Mouse (Mus musculus) cerebellum, adult 9-10 months (tissue): Measurements from ENCODE around the gene Magi1.

Source experiments
- DNase-seq: peaks from one replicate; pipeline ENCODE4 v3.0.0; 2022

Gene Magi1

DNA sequence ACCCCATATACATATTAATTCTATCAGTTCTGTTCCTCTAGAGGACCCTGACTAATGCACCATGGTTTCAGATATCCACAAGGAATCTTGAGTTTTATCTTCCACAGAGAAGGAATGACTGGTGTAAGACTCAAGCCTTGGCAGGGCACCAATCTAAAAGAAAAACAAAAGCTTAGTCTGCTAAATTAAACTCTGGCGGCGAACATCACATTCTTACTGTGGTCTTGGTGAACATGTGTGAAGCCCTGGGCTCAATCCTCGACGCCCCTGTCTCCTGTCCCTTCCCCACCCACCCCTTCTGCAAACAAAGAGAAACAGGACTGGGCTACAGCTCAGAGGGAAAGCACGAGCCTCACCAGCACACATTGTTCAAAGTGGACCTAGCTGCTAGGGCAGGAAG lies 182.5 kb downstream of the Magi1 start:
- no peak for DNase-seq

DNA sequence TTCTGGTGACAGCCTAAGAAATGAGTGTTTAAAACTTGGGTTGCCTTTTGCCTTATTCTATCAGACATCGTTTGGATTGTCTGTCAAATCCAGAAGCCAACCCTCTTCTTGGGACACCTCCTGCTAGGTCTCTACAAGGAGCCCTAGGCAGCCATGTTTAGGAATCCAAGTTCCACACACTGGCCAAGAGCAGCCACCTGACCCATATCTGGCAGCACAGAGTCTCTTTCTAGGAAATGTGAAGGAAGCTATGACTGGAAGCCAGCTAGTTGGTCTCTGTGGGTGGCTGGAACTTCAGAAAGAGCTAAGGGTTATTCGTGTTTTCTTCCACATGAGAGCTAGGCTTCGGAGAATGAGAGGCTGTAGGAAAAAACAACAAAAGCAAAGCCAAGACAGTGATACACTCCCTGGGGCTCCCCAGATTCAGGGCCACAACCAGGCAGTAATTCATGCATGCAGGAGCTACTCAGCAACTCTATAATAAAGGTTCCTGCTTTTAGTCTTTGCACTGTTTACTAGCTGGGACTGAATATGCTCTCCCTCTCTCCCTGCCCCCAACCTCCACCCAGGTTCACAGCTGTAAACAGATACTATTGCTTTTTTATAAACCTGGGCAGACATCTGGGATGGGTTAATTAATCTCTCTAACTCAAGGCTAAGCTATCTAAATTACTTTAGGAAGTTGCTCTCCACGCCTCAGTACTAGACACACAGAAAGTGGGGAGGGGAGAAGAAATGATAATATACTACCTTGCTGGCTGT lies 188.6 kb downstream of the Magi1 start:
- DNase-seq: no peak

- no peak for DNase-seq
These were observed 190.6 kb downstream of the Magi1 start for GRCm38 (mm10) chr6:94092969-94093597.

GRCm38 (mm10) chr6:94092500-94092899 lies 191.2 kb downstream of the Magi1 start:
- no peak for DNase-seq

GRCm38 (mm10) chr6:94086855-94087254 lies 196.9 kb downstream of the Magi1 start:
- no peak for DNase-seq

GRCm38 (mm10) chr6:94084752-94085151 lies 199.0 kb downstream of the Magi1 start:
- DNase-seq: no peak

- DNase-seq: no peak
These were observed 200.3 kb downstream of the Magi1 start for GRCm38 (mm10) chr6:94083459-94083858.

GRCm38 (mm10) chr6:94080933-94081545 lies 202.7 kb downstream of the Magi1 start:
- DNase-seq: peak; percentile 86

GRCm38 (mm10) chr6:94078934-94079333 lies 204.8 kb downstream of the Magi1 start:
- DNase-seq: no peak

DNA sequence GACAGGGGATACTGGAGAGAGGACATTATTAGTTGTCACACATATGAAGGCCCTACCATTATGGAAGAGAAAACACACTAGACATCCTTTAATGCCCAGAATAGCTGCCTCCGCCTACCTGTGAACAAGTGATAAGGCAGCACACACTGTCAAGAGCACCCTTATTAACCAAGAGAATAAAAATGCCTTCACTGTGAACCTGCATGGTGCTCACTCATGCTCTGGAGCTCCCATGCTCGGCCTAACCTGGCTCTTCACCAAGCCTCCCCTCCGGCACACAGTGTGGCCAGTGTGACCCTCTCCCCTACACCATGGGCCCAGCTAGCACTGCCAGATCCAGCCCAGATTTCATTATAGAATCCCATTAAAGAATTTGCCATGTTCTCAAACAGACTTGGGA lies 206.7 kb downstream of the Magi1 start:
- no peak for DNase-seq

- DNase-seq: no peak
These were observed 207.7 kb downstream of the Magi1 start for GRCm38 (mm10) chr6:94075990-94076389.

DNA sequence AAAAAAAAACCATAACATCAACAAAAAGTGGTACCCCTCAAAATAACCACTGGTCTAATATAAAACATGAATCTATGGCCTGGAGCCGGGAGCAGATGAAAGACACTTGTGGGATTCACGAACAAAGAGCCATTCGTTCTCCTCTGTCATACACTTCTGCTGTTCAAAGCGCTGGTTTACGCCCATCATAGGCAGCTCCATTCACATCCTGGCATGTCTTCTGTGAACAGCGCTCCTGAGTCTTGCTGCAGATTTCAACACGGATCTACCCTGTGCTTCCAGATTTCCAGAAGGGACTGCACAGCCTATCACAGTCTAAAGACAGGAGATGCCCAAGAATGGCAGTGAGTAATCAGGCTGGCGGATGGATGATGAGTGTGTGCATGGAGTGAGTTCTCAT lies 208.5 kb downstream of the Magi1 start:
- no peak for DNase-seq

- no peak for DNase-seq
These were observed 212.0 kb downstream of the Magi1 start for GRCm38 (mm10) chr6:94071676-94072075.

DNA sequence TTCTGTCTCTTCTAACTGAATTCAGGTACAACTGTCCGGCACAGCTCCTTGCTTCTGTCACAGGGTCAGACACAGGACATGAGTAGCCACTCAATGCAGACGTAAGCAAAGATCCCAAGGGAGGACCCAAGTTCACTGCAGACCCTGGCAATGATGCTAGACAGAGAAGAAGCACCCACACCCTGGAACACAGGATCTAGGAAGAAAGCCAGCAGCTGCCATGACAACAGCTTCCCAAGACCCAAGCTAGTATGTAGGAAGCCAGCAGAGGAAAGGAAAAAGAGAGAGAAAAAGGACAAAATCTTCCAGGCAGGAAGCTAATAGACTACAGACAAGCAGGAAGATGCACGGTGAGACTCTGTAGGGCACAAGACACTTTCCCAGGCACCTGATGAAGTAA lies 213.0 kb downstream of the Magi1 start:
- no peak for DNase-seq

- DNase-seq: no peak
These were observed 214.3 kb downstream of the Magi1 start for GRCm38 (mm10) chr6:94069421-94069820.

DNA sequence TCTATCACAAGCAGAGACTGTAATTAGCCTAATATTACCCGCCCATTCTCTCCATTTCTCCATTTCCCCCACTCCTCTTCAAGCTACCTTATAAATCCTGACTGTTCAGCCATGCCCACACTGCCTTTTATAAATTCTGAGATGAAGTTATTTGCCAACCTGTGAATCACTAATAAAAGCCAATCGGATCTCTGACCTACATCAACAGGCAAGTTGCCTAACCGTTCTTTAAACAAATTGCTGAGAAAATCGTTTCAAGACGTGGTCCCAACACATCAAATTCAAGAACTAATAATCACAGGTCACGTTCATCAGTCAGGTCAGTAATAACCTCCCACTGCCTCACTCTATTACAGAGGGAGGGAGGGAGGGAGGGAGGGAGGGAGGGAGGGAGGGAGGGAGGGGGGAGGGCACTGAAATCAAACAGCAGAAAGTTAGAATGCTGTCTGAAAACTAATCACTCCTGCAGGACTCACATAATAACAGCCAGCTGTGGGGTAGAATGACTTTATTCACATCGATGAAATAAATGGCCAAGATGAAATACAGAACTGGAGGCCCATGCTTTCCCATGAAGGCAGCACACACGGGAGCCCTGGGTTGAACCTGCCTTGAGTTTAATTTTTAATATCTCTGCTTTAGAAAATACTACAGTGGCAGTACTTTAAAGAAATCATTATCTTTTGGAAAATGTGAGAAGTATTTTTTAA lies 215.8 kb downstream of the Magi1 start:
- DNase-seq: no peak

DNA sequence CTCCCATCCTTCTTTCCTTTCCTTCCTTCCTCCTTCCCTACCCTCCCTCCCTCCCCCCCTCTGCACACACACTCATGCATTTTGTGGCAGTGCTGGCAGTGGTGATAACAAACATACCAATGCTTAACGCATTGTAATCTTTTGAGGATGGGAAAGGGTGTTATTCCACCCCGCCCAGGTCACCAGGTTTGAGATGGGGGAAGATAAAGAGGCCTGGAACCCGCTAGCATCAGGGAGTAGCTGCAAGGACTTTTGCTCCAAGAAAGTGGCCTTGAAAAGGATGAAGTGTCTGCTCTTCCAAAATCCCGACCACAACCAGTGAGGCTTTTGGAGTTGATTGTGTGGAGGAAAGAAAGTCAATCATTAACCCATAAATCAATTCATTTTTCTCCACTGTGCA lies 218.9 kb downstream of the Magi1 start:
- no peak for DNase-seq

DNA sequence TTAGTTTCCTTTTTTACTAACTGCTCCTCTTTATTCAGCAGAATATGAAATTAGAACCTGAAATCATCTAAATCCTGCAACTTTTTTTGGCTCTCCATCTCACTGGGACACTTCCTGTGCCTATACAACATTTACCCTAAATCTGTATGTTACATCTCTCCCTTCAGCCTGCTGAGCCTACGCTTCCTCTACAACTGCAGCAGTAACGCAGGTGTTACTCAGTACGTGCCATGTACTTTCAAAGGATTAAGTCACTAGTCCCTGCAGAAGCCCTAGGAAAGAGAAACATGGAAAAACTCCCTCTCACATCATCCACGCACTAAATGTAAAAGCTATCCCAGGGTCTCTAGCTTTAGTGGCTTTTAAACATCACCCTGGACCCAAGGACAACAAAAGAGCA lies 220.2 kb downstream of the Magi1 start:
- DNase-seq: no peak

DNA sequence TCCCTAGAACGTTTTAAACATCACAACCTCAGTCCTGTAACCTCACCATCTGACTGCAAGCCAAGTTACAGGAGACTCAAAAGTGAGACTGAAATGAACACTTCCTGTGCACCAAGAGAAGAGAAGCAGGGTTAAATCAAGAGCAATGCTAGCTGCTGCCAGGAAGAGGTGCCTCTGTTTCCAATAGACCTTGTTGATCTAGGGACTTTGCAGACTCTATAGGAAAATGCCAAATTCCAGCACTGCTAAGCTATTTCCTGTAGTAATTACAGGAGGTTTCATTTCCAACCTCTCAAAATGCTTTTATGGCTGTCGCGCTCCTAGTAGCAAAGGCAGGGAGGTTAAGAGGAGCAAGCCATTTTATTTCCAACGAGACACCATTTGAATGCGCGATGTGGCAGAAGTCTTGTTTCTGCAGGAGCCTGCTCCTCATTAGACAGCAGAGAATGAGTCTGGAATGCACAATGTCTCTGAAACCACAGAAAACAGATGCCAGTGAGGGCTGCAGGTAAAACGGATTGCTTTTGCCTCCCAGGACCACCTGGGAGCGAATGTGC lies 222.2 kb downstream of the Magi1 start:
- DNase-seq: no peak

DNA sequence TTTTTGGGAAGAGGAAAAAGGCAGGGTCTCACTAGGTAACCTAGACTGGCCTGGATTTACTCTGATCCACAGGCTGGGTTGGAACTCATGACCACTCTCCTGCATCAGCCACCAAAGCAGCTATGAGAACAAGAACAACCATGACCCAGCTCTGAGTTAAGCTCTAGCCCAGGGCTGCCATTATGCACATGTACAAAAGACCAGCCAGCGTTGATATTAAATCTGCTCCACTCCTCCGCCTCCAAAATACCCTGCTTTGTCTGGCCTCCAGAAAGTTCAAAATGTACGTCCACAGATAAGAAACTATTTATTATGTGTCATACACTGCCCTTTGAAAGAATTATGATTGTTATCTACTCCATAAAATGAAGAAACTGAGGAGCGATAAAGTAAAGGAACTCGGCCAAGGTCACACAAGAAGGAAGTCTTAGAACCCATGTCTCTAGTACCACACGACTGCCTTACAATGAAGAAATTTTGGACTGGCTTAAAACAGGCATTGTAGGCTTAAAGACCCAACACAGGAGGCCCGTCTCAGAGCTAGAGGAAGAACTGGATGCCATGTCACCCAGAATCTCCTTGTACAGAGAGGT lies 223.0 kb downstream of the Magi1 start:
- no peak for DNase-seq

DNA sequence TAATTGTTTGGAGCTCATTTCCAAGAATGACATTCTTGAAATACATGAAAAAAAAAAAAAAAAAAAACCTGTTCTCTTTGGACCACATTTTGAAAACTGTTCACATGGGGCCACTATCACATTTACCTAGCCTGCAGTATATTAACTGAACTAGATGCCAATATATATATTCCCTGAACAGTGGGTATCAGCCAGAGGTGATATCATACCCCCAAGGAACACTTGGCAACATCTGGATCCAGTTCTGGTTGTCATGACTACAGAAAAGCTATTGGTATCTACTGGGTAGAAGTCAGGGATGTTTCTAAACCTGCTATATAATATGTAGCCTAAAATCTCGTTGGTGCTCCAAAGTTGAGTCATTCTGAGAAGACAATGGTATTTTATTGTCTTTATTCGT lies 224.6 kb downstream of the Magi1 start:
- no peak for DNase-seq

DNA sequence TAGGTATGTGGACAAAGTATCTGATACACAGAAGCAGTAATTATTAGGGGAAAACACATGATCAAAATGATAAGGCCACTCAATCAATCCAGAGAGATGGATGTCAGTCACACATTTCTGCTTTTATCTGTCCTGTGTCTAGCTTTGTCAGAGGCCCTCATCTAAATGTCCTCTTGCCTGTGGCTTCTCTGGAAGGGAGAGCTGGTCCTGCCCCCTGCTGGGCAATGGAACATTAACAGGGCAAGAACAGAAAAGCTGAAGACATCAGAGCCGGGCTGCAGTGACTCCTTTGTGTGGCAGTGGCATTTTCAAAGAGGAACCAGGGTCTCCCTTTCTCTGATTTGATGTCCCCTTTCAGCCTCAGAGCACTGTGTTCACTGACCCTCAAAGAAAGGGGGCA lies 229.8 kb downstream of the Magi1 start:
- peak; percentile 39 for DNase-seq

DNA sequence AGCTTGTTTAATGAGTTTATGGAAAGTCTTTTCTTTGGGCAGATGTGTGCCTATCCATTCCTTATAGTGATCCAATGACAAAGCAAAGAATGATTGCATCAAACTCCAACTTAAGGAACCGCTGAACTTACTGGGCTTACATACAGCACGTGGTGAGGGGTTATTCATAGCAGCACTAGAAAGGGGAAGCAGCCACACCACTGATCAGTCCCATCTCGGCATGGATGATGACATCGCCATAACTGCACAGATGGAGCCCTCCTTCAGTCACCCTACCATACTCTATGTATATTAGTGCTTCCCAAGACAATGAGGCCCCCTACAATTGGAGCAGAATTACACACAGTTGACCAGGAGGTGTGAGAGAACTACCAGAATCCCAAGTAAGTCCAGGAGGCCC lies 238.5 kb downstream of the Magi1 start:
- DNase-seq: no peak
